Mouse (Mus musculus): ENCODE data around the gene Olfm1.

Gene Olfm1

DNA sequence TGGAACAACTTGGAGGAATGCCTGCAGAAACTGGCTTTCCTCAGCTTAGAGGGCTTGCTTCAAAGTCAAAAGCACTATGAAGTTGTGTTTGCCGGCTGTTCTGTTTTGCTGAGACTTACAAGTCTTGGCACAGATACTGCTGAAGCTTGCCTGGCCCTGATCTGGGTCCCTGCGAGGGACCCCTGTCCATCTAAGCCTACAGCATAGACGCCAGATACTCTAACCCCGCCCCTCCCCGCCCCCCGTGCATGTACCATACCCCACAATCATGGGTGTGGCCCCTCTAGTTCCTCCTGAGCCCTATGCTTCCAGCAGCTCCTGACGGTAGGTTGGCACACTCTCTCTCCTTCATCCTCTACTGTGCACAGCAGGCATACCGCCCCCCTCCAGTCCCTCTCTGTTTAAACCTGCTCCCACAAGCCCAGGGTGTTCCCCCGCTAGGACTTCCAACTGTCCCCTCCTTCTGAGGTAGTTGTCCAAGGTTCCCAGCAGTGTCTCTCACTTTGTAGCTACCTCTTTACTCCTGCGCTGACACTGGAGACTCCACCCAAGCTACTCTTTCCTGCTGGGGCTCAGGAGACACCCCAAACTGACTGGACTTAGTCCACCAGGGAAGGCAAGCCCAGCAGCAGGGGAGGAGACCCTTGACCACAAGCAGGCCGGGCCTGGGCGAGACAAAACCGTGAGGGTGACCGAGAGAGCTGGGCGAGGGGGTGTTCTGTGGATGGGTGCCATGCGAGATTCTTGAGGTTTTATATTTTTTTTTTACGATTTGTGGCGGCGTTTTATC lies 12.1 kb downstream of the Olfm1 start:
- no peak for DNase-seq

DNA sequence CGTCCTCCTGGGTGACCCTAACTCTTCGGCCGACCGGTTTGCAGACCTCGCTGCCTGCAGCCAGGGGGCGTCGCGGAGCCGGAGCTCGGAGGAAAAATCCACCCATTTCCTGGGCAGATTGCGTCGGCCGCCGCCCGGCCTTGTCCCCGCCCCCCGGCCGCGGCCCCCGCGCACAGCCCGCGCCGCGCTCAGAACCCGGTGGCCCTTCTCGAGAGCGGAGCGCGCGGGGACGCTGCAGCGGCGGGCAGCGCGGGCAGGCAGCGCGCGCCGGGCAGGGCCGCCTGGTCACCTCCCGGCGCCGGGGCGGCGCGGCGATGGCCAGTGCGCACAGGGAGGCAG lies 12.6 kb downstream of the Olfm1 start:
- peak; percentile 89 for DNase-seq

DNA sequence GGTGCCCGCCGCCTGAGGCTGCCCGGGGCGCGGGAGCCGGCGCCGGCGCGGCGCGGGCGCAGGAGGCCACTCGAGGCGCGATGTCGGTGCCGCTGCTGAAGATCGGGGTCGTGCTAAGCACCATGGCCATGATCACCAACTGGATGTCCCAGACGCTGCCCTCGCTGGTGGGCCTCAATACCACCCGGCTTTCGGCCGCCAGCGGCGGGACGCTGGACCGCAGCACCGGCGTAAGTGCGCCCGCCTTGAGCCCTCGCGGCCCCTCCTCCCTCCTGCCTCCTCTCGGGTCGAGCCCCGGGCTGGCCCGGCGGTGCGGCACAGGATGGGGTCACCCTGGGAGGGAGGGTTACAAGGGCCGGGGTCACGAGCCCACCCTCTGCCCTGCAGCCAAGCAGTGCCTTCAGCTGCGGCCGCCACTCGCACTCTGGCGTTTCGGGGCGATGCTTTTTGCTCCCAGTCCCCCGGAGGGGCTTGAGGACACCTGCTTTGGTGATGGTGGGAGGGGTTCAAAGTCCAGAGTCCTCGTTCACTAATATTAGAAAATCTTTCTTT lies 13.2 kb downstream of the Olfm1 start:
- peak; percentile 33 for DNase-seq

DNA sequence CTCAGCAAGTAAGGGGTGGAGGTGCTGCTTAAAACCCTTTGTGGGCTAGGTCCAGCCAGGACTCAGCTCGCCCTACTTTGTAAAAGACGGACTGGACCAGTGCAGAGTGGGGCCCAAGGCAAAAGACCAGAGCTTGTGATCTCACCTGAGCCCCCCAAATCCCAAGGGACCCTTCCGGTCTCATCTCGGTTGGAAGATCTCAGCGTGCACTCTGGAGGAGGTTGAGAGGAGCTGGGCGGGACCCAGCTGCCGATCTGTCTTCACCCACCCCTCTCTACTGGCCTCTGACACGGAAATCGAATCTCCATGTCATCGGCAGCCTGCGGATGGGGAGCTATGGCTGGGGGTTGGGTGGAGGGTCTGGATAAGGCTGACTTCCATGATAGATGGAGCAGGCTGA lies 13.7 kb downstream of the Olfm1 start:
- DNase-seq: no peak

DNA sequence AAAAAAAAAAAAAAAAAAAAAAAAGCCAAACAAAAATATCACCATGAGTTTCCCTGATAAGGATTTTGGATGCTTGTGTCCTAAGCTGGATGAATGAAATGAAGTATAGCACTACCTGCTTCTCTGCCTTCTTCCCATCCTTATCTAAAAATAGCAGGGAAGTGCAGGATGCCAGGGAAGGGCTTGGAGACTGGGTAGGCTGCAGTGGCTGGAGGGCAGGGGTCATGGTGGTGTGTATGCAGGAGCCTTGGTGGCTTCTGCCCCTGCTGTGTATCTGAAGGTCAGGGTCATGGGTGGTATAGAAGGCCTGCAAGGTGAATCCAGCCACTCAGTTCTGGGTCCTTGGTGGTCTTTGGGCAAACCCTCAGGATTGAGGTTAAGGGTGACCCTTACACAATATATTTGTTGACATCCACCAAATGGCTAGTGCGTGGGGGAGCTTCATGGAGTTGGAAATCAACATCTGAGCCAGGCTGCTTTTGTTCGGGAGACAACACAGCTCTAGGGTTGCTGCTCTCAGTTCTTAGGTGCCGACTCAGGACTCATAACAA lies 14.5 kb downstream of the Olfm1 start:
- DNase-seq: no peak

DNA sequence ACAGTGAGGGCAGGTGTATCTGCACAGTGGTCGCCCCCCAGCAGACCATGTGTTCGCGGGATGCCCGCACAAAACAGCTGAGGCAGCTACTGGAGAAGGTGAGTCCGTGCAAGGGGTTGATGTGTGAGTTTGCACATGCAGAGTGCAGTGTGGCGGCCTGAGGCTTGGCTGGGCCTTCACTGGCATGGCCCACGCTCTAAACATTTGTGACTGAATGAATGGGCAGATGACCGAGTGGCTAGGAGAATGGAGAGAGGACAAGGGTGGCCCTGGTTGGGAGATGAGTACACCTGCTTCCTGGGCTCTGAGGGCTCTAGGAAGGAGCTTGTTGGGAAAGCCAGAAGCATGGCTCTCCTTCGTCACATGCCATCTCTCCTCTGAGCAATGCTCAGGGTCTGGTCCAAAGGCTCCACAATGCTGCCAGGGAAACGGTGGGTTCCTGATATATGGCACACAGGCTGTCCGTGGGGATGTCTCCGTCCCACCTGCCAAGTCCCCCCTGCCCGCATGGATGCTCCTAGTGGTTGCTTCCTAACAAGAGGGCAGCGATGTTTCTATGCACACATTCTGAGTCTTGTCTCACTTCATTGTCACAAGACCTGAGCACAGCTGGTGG lies 15.4 kb downstream of the Olfm1 start:
- DNase-seq: no peak

DNA sequence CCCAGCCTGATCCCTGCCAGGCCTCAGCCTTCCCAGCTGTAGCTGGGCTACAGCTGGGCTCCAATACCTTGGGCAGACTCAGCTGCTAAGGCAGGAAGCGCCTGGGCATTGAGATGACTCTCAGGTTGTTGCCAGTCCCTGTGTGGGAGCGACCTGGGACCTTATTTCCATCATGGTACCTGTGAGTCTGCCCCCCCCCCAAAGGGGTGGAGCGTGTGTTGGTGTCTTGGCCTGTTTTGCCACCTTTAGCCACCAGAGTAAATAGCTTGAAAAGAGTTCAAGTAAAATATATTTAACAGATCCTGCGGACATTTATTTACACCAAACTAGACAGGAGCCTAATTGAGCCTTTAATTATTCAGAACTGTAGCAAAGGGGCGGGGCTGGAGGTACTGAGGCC lies 16.4 kb downstream of the Olfm1 start:
- no peak for DNase-seq

DNA sequence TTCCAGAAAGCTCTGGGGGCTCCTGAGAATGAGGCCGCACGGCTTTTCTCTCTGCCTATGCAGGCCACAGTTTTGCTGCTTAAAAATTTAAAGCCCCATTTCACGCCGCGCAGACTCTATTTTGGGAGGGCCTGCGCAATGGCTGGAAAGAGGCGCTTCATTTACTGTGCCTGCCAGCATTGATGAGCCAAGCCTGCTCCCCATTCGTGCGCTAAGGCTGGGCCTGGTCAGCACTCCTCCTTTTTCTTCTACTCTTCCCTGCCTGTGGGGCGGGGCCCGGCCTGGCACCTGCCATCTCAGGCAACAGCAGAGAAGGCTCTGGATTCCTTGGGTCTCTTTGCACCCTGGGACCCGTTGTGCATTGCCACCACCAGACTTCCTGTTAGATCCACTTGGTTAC lies 16.9 kb downstream of the Olfm1 start:
- DNase-seq: no peak

DNA sequence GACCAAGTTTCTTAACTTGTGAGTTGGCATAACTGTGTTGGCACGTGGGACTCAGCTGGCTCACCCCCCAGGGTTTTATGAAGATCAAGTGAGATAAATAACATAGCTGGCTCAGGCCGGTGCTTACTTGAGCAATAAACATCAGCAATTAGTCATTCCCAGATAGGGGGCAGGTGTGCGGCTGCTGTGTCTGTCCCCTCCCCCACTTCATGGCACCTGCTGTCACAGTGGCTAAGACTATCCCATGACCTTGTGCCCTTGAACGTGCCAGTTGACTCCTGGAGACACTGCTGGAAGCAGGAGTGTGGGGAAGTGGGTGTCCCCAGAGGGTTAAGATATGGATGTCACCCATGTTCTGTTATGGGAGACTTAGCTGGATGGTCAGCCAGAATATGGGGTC lies 17.5 kb downstream of the Olfm1 start:
- DNase-seq: no peak

DNA sequence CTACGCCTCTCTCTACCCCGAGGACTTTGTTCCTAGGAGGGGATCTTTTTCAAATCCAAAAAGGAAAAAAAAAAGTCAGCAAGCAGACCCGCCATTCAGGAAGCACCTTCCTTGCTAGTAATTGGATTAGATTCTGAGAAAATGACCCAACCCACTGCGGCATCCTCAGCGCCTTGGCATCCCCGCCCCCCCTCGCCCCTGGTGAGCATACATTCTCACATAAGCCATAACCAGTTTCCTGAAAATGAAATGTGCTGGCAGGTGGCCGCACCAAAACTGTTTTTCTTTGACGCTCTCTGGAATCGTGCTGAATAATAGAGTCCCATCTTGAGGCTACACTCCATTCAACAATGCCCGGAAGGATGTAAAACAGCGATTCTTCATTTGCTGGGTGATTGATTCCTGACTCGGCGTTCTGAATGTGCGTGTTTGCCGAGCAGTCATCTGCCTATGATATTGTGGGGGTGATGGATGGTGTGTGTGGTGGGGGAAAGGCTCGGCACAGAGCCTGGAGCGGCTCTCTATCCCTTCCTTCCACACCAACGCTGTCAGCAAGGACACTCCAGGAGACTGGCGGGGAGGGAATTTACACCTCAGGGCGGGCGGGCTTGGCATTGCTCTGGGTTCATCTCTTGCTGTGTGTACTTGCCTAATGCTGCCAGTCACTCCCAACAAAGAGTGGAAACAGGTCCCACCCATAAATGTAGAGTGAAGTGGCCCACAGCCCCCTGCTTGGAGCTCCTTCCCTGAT lies 18.9 kb downstream of the Olfm1 start:
- DNase-seq: peak; percentile 61

DNA sequence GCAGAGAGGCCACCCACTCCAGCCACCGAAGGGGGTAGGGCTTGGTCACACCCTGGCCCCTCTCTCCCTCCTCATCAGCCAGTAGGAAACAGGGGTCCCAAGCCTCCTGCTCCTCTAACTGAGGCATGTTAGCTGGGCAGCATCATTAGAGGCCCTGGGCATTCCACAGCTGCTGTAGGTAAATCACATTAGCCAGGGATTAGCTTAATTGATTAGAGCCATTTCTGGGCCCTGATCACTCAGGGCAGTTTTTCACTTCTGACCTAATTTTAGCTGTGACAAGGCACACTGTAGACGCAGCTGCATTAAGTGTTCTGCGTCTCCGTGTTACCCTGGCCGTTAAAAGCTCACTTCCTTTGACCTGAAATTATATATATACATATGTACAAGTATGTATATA lies 20.1 kb downstream of the Olfm1 start:
- DNase-seq: no peak

DNA sequence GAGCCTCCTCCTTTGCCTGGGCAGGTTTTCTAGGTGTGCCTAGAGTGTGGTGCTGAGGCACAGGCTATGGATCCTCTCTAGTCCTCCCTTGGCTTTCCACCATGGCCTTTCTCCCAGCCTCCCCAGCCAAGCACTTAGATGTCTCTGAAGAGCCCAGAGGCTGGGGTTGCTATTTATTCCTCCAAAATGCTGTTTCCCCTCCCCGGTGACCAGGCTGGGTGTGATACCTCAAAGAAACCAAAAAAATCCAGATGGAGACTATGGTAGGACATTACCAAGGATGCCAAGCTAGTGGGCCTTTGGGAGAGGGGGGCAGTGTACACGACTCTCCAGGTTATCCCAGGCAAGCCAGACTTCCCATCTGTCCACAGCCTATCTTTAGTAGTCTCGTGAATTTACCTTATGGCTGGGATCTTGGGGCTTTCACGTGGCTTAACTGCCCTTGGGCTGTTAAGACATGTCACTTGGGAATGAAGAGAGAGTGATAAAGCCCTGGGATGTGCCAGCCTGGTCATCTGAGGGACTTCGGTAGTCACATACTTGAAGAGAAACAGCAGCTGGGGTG lies 23.5 kb downstream of the Olfm1 start:
- DNase-seq: no peak

DNA sequence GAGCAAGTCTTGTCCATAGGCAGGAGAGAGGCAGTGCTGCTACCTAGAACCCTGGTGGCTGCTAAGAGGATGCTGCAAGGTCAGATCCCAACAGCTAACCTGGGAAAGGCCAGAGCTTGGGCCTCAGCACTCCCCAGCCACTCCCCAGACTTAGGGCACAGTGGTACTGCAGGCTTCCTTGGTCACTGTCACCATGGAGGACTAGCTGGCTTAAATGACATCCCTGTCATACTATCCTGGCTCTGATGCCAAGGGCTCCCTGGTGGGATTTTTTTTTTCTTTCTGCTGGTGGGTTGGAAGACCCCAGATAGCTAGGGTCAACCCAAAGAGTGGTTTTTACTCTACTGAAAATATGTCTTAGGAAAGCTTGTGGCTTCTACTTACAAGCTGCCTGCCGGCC lies 25.0 kb downstream of the Olfm1 start:
- DNase-seq: no peak

DNA sequence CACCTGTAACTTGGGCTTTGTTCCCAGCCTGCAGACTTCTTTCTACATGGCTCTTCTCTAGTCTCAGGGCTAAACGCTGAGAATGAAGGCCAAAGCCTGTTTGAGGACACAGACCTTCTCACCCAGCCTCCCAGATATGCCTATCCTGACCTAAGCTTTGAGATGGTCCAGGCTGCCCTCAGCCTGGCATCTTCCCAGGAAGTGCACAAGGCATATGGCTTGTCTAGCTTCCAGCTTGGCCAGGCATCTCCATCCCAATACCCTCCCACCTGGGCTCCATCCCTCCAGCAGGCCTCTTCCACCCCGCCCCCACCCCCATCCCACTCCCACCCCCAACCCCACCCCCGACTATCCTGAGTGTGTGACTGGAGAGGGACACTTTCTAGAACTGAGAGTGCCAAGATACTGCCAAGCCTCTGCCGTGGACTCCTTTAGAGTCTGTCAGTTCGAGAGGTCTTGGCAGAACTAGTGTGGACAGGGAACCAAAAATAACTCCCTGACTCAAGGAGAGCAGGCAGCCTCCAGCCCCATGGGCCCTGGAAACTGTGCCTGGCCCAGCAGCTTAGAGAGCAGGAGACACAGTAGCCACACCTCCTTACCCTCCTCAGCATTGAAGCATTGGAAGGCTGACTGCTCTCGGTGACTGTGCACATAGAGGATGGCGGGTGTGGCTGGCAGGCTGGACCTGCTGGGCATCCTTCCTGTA lies 26.0 kb downstream of the Olfm1 start:
- DNase-seq: no peak

DNA sequence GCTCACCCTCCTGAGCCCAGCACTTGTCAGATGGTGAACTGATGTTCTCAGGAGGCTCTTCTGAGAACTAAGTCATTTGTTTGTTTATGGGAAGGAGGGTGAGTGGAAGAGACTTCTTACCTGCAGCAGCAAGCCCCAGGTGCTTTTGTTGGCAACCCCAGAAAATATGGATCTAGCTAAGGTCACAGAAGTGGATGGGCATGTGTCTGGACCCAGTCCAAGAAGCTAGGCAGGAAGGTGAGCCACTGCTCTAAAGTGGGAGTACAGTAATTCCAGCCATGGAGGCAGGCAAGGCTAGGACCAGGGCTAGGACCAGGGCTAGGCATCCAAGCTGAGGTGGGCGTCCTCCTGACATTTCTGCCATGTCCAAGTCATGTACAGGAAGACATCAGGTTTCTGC lies 26.8 kb downstream of the Olfm1 start:
- no peak for DNase-seq

DNA sequence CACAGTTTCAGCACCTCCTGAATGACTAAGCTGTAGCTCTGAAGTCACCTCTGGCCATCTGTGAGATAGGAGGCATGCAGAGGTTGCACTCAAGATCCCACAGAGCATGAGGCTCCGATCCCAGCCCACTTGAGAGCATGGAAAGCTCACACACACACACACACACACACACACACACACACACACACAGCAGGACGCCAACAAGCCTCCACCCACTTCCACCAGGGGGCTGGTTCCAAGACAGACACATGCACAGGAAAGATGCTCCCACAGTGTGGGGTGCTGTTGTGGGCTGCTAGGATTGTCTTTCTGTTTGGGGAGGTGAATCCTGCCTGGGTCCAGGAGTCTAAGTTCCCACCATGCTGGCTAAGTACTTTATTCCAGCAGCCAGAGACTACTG lies 29.0 kb downstream of the Olfm1 start:
- no peak for DNase-seq

DNA sequence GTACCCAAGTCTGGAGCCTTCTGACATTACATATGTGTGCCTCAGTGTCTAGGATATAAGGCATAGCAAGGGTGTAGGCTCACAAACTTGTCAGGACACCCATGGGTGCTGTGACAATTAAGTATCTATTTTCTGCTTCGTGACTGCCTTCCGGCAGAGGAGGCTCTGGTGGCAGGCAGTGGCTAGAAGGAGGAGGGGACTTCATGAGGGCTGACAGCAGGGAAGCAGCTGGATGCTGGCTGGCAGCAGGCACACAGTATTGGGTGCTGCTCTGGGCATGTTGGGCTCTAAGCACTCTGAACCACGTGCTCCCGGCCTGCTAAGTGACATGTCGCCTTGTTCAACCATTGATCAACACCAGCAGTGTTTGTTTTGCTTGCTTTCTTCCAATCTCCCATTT lies 32.0 kb downstream of the Olfm1 start:
- DNase-seq: no peak

DNA sequence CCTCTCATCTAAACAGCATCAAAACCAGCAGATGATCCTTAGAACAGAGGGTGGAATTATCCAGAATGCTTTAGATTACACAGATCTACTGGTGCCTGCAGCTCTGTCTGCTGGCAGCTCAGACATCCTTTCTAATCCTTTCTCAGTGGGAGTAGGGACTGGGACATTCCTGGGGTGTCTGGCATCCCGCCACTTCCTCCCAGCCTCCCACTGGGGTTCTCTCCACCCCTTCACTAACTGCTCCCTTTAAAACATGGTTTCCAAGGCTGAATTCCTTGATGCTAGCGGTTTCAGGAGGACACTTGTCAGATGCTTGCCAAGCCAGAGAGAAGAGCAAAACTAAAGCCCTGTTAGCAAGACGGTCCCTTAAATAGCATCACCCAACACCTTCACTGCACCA lies 33.1 kb downstream of the Olfm1 start:
- DNase-seq: peak; percentile 48

DNA sequence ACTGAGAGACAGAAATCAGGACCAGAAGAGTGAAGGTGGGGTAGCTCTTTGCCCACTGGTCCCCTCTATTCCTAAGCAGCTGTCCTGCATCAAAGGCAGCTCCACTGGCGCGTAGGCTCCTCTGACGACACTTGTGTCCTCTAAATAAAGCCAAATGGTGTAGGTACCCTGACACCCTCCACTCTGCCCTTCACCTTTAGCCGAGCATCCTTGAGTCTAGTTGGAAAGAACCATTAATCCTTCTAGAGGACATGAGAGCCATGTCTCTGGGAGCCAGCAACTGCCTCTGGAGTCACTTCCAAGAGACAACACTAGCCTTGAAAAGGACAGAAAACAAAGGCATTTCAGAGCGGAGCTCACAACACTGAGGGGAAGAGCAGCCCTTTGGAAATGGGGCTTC lies 34.2 kb downstream of the Olfm1 start:
- DNase-seq: no peak

DNA sequence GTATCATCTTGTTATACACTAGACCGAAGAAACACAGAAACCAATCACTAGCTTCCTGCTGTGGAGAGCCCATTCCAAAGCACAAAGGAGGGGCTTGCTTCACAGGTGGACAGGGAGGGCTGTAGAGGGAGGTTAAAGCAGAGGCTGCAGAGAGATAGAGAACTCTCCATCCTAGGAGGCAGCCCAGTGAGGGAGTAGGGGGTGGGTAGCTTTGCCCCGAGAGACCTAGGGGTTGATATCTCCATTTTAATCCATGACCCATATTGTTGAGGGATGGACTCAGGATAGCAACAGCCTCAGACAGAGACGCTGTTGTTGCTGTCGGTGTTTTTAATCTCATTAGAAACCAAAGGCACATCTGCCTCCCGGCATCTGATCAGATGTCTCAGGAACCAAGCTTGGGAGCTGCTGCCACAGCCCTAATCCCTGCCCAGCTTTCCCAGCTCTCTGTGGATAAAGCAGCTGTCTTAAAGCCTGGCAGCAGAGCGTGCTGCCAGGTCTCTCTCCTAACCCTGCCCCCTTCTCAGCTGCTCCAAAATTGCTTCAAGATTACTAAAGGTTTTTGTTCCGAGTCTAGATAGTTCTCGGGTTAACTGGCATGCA lies 34.9 kb downstream of the Olfm1 start:
- no peak for DNase-seq

DNA sequence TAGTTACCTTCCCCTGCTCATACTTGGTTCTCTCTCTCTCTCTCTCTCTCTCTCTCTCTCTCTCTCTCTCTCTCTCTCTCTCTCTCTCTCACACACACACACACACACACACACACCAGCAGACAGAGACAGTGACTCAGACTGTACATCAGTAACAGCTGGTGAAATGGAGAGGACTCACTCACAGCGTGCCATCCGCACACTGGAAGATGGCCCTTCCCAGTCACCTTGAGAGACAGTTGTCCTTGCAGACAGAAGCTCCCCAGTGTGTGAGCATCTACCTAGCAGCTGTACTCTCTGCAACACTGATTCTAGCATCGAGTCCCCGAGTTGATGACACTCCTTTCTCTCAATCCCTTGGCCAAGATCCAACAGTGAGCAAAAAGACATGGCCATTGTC lies 35.6 kb downstream of the Olfm1 start:
- DNase-seq: no peak

DNA sequence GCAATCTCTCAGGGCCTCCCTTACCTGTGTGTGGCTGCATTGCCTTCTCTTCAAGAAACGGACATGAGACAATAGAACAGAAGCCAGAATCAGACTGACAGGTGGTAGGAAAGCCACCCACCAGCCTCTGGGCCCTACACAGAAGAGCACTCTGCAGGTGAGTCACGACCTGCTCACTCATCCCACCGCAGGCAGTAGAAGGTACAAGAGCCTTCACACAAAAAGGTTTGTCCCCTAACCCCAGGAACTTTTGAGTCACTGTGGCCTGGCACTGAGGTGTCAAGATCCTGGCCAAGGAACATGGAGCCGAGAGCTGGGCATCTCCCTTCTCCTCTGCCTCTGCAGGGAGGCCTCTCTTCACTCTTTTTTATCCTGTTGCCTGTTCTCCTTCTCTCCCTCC lies 42.3 kb downstream of the Olfm1 start:
- no peak for DNase-seq

Data from kidney, postnatal 14 days (tissue).